Mouse (Mus musculus) embryonic facial prominence, embryonic 14.5 days (tissue): ENCODE data around the gene Vmn1r210. TPM values are rescaled to one million over a fixed set of nuclear protein-coding genes. Genes with fewer than 3 reads are reported as not detected.
"Not testable (repeated sequence)": the region's sequence is repeated elsewhere in the genome, so short reads cannot be mapped to it uniquely, and the experiment has no call there.

Source experiments
- ATAC-seq: fragments of 200-750 bp; cut with Nextera tagmentation; 2 replicates; pipeline ENCODE4 v1.8.0; 2017; ENCODE audit warnings: low read depth, moderate number of reproducible peaks, moderate TSS enrichment
- DNase-seq: peaks from one replicate; pipeline ENCODE4 v3.0.0-alpha.2; 2015; ENCODE audit warnings: low spot score
- H3K27ac ChIP-seq: fragments of 300-500 bp; sonication (generic); replicated peaks from 2 replicates; pipeline ENCODE4 v1.5.1; 2014; ENCODE audit warnings: low read depth, mild to moderate bottlenecking, low read length, moderate library complexity
- H3K27me3 ChIP-seq: fragments of 300-500 bp; sonication (generic); replicated peaks from 2 replicates; pipeline ENCODE4 v1.6.1; 2014; ENCODE audit warnings: low read length; ENCODE audit not compliant: control insufficient read depth, insufficient read depth
- H3K36me3 ChIP-seq: fragments of 300-500 bp; sonication (generic); 2 replicates; pipeline ENCODE4 v1.6.1; 2014; ENCODE audit warnings: low read length, mixed read lengths; ENCODE audit not compliant: control insufficient read depth, insufficient read depth
- H3K4me1 ChIP-seq: fragments of 300-500 bp; sonication (generic); 2 replicates; pipeline ENCODE4 v1.6.1; 2014; ENCODE audit warnings: antibody characterized with exemption, low read length; ENCODE audit not compliant: control insufficient read depth, insufficient read depth
- H3K4me2 ChIP-seq: fragments of 300-500 bp; sonication (generic); 2 replicates; pipeline ENCODE4 v1.6.1; 2014; ENCODE audit warnings: low read depth, mild to moderate bottlenecking, low read length, moderate library complexity, mixed read lengths
- H3K4me3 ChIP-seq: fragments of 300-500 bp; sonication (generic); 2 replicates; pipeline ENCODE4 v1.5.1; 2014; ENCODE audit warnings: low read depth, mild to moderate bottlenecking, low read length
- H3K9ac ChIP-seq: fragments of 300-500 bp; sonication (generic); 2 replicates; pipeline ENCODE4 v1.6.1; 2014; ENCODE audit warnings: low read depth, mild to moderate bottlenecking, low read length, moderate library complexity, mixed read lengths
- H3K9me3 ChIP-seq: fragments of 300-500 bp; sonication (generic); 2 replicates; pipeline ENCODE4 v1.6.1; 2016; ENCODE audit warnings: low read length; ENCODE audit not compliant: control insufficient read depth
- WGBS: fragments of 180-500 bp; shearing (Covaris S2); extraction: QIAGEN DNeasy Blood & Tissue Kit; methylation state at CpG from one replicate; pipeline ENCODE4 v1.1.7; 2014; 5-methylcytosine and 5-hydroxymethylcytosine counted together
- polyA plus RNA-seq: library from polyadenylated mRNA; unstranded; fragments of >200 nt; fragmentation: Nextera tagmentation; extraction: Ambion mirVana; gene quantifications from 2 replicates; pipeline ENCODE4 v1.2.1, GENCODE M21; 2014

The Vmn1r210 gene
- not detected in 2 replicates for polyA plus RNA-seq

DNA sequence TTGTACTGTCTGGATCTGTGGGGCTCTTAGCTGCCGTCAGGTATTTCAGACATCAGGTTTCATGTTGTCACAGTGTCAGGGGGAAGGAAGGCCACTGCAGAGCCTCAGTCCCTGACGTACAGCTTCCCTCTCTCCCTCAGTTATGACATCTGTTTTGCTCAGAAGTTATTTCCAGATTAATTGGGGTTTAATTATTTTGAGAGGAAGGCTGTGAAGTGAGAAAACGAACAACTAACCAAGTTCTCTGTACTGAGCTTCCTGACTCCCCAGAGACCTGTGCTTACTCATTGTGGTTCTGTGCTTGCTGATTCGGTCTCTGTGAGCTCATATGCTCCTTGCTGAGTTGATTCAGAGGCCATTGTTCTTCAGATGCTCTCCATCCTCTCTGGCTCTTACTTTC, at the start of gene Vmn1r210:
Gene Vmn1r210 (minus strand): TSS at position 101 of the 400 bp plus-strand sequence.
- H3K36me3 ChIP-seq, result no peaks in the 10 kb centered on the region
- no peak within 1 kb of the TSS for H3K27ac ChIP-seq
- no peak within 1 kb of the TSS for H3K4me3 ChIP-seq
- no peak within 1 kb of the TSS for H3K9ac ChIP-seq
- no peaks in the 10 kb centered on the region for H3K4me1 ChIP-seq
- no peak for DNase-seq
- no peak within 1 kb of the TSS for H3K4me2 ChIP-seq
- no peaks in the 10 kb centered on the region for H3K9me3 ChIP-seq
- 44% methylated on average over 4 of the region's 4 CpGs for WGBS
- ATAC-seq, result no peak
- H3K27me3 ChIP-seq, result no peaks in the 10 kb centered on the region

DNA sequence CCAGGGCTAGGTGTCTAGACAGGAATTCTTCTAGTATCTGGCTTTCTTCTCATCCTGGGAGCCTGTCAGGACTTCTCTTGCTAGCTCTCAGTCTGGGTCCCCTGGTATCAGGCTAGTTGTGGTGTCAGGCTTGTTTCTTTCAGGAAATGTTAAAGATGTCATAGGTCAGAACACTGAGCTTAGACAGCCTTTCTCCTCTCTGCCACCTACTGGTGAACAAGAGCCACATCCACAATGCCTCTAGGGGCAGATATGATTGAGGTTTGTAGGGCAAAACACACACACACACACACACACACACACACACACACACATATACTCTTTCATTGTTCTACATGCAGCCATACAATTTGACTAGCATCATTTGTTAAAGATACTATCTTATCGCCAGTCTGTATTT, 48.1 kb upstream of the Vmn1r210 start:
- DNase-seq (no peak), ATAC-seq (no peak)
- H3K9ac ChIP-seq, result no peak overlapping the region
- H3K9me3 ChIP-seq, result no peaks in the 10 kb centered on the region
- no peak overlapping the region for H3K4me2 ChIP-seq
- H3K4me1 ChIP-seq, result no peaks in the 10 kb centered on the region
- no peak overlapping the region for H3K27ac ChIP-seq
- no peak overlapping the region for H3K4me3 ChIP-seq
- no peaks in the 10 kb centered on the region for H3K27me3 ChIP-seq
- WGBS, result 95% methylated on average over 1 of the region's 1 CpGs
- H3K36me3 ChIP-seq, result no peaks in the 10 kb centered on the region

DNA sequence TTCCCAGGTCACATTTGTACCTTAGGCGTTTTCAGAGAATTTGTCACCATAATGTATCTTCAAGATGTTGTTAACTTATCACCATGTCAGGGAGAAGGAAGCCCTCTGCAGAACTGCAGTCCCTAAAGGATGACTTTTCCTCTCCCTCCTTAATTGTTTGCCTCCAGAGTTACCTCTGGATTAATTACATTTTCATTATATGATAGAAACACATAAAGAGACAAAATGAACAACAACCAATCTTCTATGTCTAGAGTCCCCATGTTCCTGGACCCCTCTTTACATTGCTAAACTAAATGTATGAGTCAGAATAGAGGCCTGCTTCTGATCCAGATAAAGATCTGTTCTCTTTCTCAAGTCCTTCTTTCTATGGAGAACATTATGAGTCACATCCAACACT, 26.3 kb upstream of the Vmn1r210 start, which contains the start of gene Vmn1r211:
Gene Vmn1r211 (minus strand): TSS at position 101 of the 400 bp plus-strand sequence.
- H3K36me3 ChIP-seq, result no peaks in the 10 kb centered on the region
- no peaks in the 10 kb centered on the region for H3K27me3 ChIP-seq
- no peaks in the 10 kb centered on the region for H3K9me3 ChIP-seq
- 75% methylated on average over 1 of the region's 1 CpGs for WGBS
- no peak within 1 kb of the TSS for H3K9ac ChIP-seq
- ATAC-seq (no peak), DNase-seq (no peak)
- no peak within 1 kb of the TSS for H3K4me3 ChIP-seq
- H3K4me2 ChIP-seq, result no peak within 1 kb of the TSS
- H3K27ac ChIP-seq, result no peak within 1 kb of the TSS
- H3K4me1 ChIP-seq, result no peaks in the 10 kb centered on the region

DNA sequence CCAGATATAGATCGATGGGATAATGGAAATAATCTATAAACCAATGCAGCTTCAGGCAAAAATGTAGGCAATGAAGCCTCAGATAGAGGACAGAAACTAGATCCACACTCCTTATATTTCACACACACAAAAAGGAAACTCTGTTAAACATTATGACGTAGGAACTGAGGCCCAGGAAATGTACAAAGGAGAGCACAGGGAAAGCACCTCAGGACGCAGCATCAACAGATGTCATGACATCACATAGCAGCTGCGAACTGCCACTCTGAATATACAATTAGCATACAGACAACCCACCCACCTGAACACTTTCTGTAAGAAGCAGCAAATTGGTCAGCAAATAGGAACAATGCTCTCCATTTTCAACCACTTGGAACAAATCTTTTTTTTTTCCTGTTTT, 23.6 kb upstream of the Vmn1r210 start:
- H3K4me2 ChIP-seq, result no peak overlapping the region
- H3K4me3 ChIP-seq, result no peak overlapping the region
- DNase-seq (no peak), ATAC-seq (no peak)
- no peaks in the 10 kb centered on the region for H3K27me3 ChIP-seq
- 61% methylated on average over 4 of the region's 4 CpGs for WGBS
- H3K36me3 ChIP-seq, result no peaks in the 10 kb centered on the region
- no peak overlapping the region for H3K27ac ChIP-seq
- no peaks in the 10 kb centered on the region for H3K4me1 ChIP-seq
- no peaks in the 10 kb centered on the region for H3K9me3 ChIP-seq
- H3K9ac ChIP-seq, result no peak overlapping the region

DNA sequence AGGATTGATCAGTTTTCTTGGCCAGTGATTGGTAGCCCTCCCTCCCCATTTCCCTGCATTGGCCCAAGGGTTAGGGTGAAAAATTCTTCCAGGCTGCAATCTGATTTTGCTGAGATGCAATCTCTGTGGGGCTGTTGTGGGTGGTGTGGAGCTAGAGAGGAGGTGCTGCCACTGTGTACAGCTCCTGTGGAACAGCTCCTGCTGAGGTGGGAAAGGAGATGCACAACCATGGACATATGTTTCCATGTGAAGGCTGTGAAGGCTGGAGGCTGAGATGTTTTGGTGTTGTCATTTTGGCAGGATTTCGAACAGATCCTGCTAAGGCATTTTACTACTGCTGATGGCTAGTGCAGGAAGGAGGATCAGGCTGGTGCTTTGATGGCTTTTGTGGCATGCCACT, 15.7 kb upstream of the Vmn1r210 start:
- DNase-seq (no peak), ATAC-seq (no peak)
- WGBS, result 72% methylated on average over 1 of the region's 1 CpGs
- H3K27ac ChIP-seq, result no peak overlapping the region
- H3K4me2 ChIP-seq, result no peak overlapping the region
- H3K4me3 ChIP-seq, result no peak overlapping the region
- H3K4me1 ChIP-seq, result no peaks in the 10 kb centered on the region
- no peaks in the 10 kb centered on the region for H3K27me3 ChIP-seq
- no peaks in the 10 kb centered on the region for H3K9me3 ChIP-seq
- H3K9ac ChIP-seq, result no peak overlapping the region
- no peaks in the 10 kb centered on the region for H3K36me3 ChIP-seq

DNA sequence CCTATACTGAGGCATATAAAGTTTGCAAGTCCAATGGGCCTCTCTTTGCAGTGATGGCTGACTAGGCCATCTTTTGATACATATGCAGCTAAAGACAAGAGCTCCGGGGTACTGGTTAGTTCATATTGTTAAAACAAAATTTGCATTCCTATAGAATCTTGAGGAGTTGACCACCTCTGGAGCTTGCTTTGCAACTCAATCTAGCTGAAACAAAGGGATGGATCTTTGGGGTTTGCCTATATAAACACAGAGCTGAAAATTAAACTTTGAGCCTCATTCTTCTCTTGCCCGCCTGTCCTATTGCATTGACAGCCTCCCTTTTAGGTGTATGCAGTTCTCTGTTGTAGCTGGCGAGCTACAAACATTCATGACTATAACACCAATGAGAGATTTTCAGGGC, 13.2 kb upstream of the Vmn1r210 start:
- WGBS, result 75% methylated on average over 3 of the region's 3 CpGs
- H3K9me3 ChIP-seq, H3K4me3 ChIP-seq, H3K27ac ChIP-seq, H3K36me3 ChIP-seq, H3K4me2 ChIP-seq, DNase-seq, H3K27me3 ChIP-seq, H3K4me1 ChIP-seq, ATAC-seq, H3K9ac ChIP-seq: not testable (repeated sequence)

DNA sequence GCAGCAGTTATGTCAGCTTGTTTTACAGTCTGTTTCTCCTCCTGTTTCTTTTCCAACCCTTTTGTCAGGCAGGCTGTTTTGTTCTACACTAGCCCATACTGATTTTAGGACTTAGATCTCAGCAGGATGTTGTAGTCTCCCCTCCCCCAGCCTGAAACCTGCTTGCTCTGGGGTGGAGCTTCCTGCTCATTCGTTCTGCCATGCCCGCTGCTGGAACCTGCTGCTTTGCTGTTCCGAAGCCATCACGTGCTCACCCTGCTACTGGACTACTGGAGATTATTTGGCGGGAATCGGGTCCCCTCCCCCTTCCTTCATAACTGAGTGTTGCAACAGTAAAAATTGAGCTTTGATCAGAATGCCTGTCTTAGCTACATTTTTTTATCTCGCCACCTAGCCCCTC, 1.8 kb downstream of the Vmn1r210 start:
- not testable (repeated sequence) for H3K4me1 ChIP-seq, H3K9ac ChIP-seq, H3K27ac ChIP-seq, H3K4me2 ChIP-seq, H3K27me3 ChIP-seq, H3K9me3 ChIP-seq, H3K4me3 ChIP-seq, ATAC-seq, H3K36me3 ChIP-seq, DNase-seq
- 38% methylated on average over 7 of the region's 7 CpGs for WGBS

DNA sequence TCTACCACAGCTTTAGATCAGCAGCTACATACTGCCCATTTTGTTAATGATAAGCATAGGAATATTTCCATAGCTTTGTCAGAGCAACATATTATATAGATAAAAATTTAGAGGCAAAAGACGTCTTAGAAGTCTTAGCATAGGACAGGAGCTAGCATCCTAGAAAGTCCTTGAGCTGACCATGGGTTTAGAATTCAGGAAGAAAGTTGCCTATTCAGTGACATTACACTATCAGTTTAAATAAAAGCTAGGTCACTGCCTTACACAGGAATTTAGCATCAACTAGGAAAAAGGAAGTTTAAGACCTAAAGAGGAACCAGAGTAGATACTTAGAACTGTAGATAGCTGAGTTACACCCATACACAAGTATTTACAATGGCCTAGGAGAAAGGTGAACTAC, 9.5 kb downstream of the Vmn1r210 start:
- H3K9me3 ChIP-seq, H3K4me2 ChIP-seq, H3K27me3 ChIP-seq, H3K27ac ChIP-seq, DNase-seq, H3K9ac ChIP-seq, ATAC-seq, H3K4me1 ChIP-seq, H3K4me3 ChIP-seq, H3K36me3 ChIP-seq: not testable (repeated sequence)
- 89% methylated on average over 1 of the region's 1 CpGs for WGBS

DNA sequence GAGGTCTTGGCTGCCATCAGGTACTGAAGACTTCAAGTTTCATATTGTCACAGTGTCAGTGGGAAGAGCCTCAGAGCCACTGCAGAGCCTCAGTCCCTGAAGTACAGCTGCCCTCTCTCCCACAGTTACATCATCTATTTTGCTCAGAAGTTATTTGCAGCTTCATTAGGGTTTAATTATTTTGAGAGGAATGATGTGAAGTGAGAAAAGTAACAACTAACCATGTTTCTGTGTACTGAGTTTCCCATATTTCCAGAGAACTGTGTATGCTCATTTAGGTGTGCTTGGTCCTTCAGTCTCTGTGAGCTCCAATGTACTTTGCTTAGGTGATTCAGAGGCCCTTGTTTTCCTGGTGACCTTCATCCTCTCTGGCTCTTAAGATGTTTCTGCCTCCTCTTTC, 21.6 kb downstream of the Vmn1r210 start, which contains the start of gene Vmn1r209:
Gene Vmn1r209 (minus strand): TSS at position 101 of the 400 bp plus-strand sequence.
- H3K27me3 ChIP-seq, ATAC-seq, H3K9me3 ChIP-seq, H3K36me3 ChIP-seq, H3K27ac ChIP-seq, H3K4me3 ChIP-seq, H3K9ac ChIP-seq, H3K4me2 ChIP-seq, DNase-seq, H3K4me1 ChIP-seq: not testable (repeated sequence)
